Mouse (Mus musculus) heart, embryonic 12.5 days (tissue): ENCODE results near the gene Emilin3. TPM values are rescaled to one million over a fixed set of nuclear protein-coding genes. Genes with fewer than 3 reads are reported as not detected.

Experiments used
- ATAC-seq: fragments of 200-750 bp; cut with Nextera tagmentation; 2 replicates; pipeline ENCODE4 v1.8.0; 2017; ENCODE audit warnings: moderate TSS enrichment, moderate library complexity; ENCODE audit not compliant: insufficient number of reproducible peaks, low FRiP score
- H3K27ac ChIP-seq: fragments of 300-500 bp; sonication (generic); 2 replicates; pipeline ENCODE4 v1.5.1; 2016; ENCODE audit warnings: mild to moderate bottlenecking, moderate library complexity; ENCODE audit not compliant: poor library complexity, severe bottlenecking
- H3K27me3 ChIP-seq: fragments of 300-500 bp; sonication (generic); replicated peaks from 2 replicates; pipeline ENCODE4 v1.6.1; 2016; ENCODE audit warnings: mild to moderate bottlenecking, moderate library complexity
- H3K36me3 ChIP-seq: fragments of 300-500 bp; sonication (generic); 2 replicates; pipeline ENCODE4 v1.6.1; 2016; ENCODE audit warnings: mild to moderate bottlenecking, moderate library complexity
- H3K4me1 ChIP-seq: fragments of 300-500 bp; sonication (generic); replicated peaks from 2 replicates; pipeline ENCODE4 v1.6.1; 2016; ENCODE audit warnings: mild to moderate bottlenecking
- H3K4me2 ChIP-seq: fragments of 300-500 bp; sonication (generic); 2 replicates; pipeline ENCODE4 v1.6.1; 2016; ENCODE audit warnings: mild to moderate bottlenecking, moderate library complexity
- H3K4me3 ChIP-seq: fragments of 300-500 bp; sonication (generic); 2 replicates; pipeline ENCODE4 v1.5.1; 2016; ENCODE audit warnings: mild to moderate bottlenecking
- H3K9ac ChIP-seq: fragments of 300-500 bp; sonication (generic); 2 replicates; pipeline ENCODE4 v1.6.1; 2016; ENCODE audit warnings: mild to moderate bottlenecking, moderate library complexity
- H3K9me3 ChIP-seq: fragments of 300-500 bp; sonication (generic); replicated peaks from 2 replicates; pipeline ENCODE4 v1.6.1; 2016; ENCODE audit warnings: mild to moderate bottlenecking, moderate library complexity
- WGBS: fragments of 180-500 bp; shearing (Covaris S2); methylation state at CpG from one replicate; pipeline ENCODE4 v1.1.7; 2016; 5-methylcytosine and 5-hydroxymethylcytosine counted together
- polyA plus RNA-seq: library from polyadenylated mRNA; unstranded; fragments of >200 nt; fragmentation: Nextera tagmentation; extraction: Ambion mirVana; gene quantifications from 2 replicates; pipeline ENCODE4 v1.2.1, GENCODE M21; 2016

The Emilin3 gene
- polyA plus RNA-seq, 1 experiment from 2014 or later: 2.8 TPM

DNA sequence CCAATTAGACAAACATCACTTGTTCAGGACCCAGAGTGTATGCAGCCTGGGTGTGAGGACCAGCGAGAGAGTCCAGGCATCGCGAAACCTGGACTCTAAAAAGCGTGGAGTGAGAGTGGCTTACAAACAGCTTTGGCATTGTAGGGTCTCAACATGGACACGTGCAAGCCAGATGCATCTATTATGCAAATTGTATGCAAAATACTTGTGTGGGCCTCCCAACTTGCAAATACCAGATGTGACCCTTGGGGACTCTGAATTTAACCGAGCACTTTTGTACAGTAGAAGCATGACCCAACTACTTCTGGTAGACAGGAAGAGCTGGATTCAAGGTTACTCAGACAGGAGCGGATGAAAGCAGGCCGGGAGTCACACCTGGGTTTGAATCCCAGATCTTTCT lies 4.6 kb upstream of the Emilin3 start:
- Histone ChIP-seq H3K4me3 (no peak overlapping the region), H3K9ac (no peak overlapping the region), H3K27ac (no peak overlapping the region), H3K27me3 (peaks cover 48% of the 10 kb centered on the region), H3K4me2 (no peak overlapping the region), H3K9me3 (no peaks in the 10 kb centered on the region), H3K36me3 (no peaks in the 10 kb centered on the region), H3K4me1 (peaks cover 31% of the 10 kb centered on the region)
- WGBS: 87% methylated on average over 8 of the region's 8 CpGs
- ATAC-seq: no peak

DNA sequence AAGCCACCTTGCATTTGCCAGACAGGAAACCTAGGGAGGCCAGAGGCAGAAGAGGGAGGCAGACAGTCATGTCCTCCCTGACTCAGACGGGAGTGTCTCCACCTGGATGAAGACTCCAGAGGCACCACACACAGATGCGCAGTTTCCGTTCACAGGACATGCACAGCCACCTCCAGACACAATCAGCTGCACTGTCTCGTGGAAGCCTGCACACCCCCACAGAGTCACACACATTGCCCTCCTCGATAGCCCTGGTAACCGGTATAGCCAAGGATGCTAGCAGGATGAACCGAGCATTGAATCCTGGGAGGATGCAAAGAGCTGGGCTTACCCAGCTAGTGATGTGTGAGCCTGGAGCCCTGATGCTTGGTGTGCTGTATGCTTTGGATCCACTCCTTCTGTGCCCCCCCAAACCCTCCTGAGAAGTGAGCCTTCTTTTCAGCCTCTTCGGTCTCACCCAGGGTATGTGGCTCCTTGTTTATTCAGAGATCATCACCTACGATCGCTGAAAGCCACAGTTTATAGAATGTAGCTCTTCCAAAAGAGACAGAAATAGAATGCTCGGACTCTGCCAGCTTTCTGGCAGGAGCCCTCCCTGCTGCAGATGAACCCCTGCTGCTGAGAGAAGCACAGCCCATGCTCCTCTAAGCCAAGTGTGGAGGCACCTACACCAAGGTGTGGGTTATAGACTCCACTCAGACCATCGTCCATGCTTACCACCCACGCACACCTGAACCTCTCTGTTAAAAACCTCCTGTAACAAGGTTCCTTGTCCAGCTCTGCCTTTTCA lies 3.9 kb upstream of the Emilin3 start:
- ATAC-seq: no peak
- H3K9ac ChIP-seq: no peak overlapping the region
- H3K27ac ChIP-seq: no peak overlapping the region
- no peaks in the 10 kb centered on the region for H3K9me3 ChIP-seq
- peaks cover 36% of the 10 kb centered on the region for H3K4me1 ChIP-seq
- 64% methylated on average over 13 of the region's 13 CpGs for WGBS
- no peak overlapping the region for H3K4me3 ChIP-seq
- H3K4me2 ChIP-seq: no peak overlapping the region
- peaks cover 53% of the 10 kb centered on the region for H3K27me3 ChIP-seq
- no peaks in the 10 kb centered on the region for H3K36me3 ChIP-seq

DNA sequence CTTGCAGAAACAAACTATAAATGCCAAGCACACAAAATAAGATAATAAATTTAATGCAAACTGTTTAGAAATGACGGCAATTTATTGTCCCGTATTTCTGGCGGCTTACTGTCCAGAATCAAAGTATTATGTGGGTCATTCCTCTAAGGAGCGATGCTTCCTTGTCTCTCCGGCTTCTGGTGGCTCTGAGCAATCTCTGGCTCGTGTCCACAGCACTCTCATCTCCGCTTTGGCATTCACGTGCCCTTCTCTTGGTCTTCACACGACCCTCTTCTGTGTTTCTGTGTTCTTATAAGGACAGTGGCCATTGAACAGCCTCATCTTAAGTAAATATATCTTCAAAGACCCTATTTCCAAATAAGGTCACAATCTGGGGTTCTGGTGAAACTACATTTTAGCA lies 2.5 kb upstream of the Emilin3 start:
- peaks cover 36% of the 10 kb centered on the region for H3K4me1 ChIP-seq
- H3K27ac ChIP-seq: no peak overlapping the region
- no peak overlapping the region for H3K4me3 ChIP-seq
- H3K27me3 ChIP-seq: peaks cover 65% of the 10 kb centered on the region
- no peak overlapping the region for H3K9ac ChIP-seq
- 76% methylated on average over 9 of the region's 9 CpGs for WGBS
- H3K9me3 ChIP-seq: no peaks in the 10 kb centered on the region
- ATAC-seq: no peak
- H3K36me3 ChIP-seq: no peaks in the 10 kb centered on the region
- H3K4me2 ChIP-seq: no peak overlapping the region

DNA sequence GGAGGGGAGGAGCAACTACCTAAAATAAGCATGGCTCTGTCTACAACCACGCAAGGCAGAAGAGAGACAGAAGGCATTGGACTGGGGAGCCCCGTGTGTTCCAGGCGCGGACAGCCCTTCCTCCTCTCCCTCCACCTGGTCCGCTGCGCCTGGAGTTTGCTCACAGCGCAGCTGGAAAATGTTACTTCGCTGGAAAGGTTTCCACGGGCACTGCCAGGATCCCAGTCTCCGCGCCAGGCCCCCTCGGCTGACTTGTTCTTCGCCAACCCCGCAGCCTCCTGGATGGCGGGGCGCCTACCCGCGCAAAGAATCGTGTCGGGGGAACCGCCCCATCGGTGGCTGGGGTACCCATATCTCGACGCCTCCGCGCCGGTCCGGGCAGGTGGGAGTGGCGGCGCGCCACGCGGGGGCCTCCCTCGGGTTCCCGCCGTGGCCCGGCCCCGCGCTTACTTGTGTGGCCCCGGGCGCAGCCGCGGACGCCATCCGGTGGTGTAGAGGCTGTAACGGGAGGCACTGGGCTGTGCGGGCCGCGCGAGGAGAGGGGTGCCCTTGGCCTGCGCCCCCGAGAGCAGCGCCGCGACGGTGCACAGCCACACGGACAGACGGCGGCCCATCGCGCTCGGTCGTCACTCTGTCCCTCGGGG lies 448 bp downstream of the Emilin3 start:
- Histone ChIP-seq H3K36me3 (no peaks in the 10 kb centered on the region), H3K4me3 (peak overlapping the region; percentile 52), H3K4me1 (peaks cover 19% of the 10 kb centered on the region), H3K27ac (no peak overlapping the region), H3K9me3 (no peaks in the 10 kb centered on the region), H3K9ac (peak overlapping the region; percentile 61), H3K4me2 (peak overlapping the region; percentile 93), H3K27me3 (peaks cover 84% of the 10 kb centered on the region)
- peak; percentile 40; the same call in 1 of the 2 replicates for ATAC-seq
- under 1% methylated on average over 62 of the region's 64 CpGs for WGBS

DNA sequence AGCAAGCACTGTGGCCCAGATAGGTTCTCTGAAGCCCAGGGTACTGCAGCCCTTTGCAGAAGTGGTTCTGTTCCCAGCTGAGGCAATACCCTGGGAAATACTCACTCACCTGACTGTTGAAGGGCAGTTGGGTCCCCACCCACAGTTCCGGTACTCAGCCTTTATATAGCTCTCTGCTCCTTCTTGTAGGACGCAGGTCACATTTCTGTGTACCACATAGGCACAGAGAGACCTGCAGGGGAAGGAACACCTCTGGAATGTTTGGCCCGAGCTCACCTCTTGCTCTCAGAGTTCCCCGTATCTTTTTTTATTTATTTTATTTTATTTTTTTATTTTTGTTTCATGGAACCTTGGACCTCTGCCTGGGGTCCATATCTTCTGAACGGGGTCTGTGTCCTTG lies 1.5 kb downstream of the Emilin3 start:
- Histone ChIP-seq H3K9me3 (no peaks in the 10 kb centered on the region), H3K27ac (no peak overlapping the region), H3K9ac (no peak overlapping the region), H3K36me3 (no peaks in the 10 kb centered on the region), H3K4me3 (no peak overlapping the region), H3K4me2 (no peak overlapping the region), H3K4me1 (peaks cover 19% of the 10 kb centered on the region), H3K27me3 (peaks cover 92% of the 10 kb centered on the region)
- 81% methylated on average over 5 of the region's 5 CpGs for WGBS
- ATAC-seq: no peak

DNA sequence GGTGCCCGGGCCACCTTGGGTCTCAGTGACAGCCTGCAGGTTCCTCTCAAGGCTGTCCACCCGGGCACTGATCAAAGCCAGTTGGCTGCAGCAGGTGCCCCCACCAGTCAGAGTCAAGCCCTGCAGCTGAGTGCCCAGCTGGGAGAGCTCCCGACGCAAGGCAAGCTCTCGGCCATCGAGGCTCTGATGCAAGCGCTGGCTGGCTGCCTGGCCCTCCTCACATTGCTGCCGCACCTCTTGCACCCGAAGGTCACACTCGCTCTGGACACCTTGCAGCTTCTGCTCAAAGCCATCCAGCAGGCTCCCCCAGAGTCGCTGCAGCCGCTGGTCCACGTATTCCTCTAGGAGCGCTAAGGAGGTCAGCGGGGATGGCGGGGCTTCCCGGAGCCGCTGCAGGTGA lies 3.5 kb downstream of the Emilin3 start:
- Histone ChIP-seq H3K4me2 (no peak overlapping the region), H3K36me3 (no peaks in the 10 kb centered on the region), H3K4me3 (no peak overlapping the region), H3K27me3 (peaks cover 80% of the 10 kb centered on the region), H3K9me3 (no peaks in the 10 kb centered on the region), H3K9ac (no peak overlapping the region), H3K4me1 (peaks cover 14% of the 10 kb centered on the region), H3K27ac (no peak overlapping the region)
- no peak for ATAC-seq
- 43% methylated on average over 18 of the region's 18 CpGs for WGBS

DNA sequence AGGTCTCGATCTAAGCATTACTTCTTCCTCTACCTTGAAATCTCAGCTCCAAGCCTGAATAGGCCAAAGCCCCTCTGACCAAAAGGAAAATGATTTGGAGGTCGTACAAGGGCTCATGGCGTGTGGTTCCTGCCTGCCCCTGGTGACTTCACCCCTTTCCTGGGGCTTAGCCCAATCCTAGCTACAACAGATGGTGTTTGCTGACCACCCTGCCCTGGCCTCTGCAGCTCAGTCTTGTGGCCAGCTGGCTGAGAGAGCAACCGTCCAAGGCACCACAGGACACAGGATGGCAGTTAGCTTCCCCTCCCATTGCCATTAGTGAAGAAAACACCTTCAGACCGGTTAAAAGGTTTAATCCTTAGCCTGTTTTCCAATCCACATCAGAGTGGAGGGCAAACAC lies 6.0 kb downstream of the Emilin3 start:
- no peak overlapping the region for H3K9ac ChIP-seq
- H3K4me1 ChIP-seq: no peaks in the 10 kb centered on the region; the same call in 1 of the 2 replicates
- no peaks in the 10 kb centered on the region for H3K9me3 ChIP-seq
- ATAC-seq: no peak
- H3K36me3 ChIP-seq: no peaks in the 10 kb centered on the region
- H3K4me3 ChIP-seq: no peak overlapping the region
- H3K4me2 ChIP-seq: no peak overlapping the region
- peaks cover 56% of the 10 kb centered on the region for H3K27me3 ChIP-seq
- 67% methylated on average over 5 of the region's 5 CpGs for WGBS
- H3K27ac ChIP-seq: no peak overlapping the region

DNA sequence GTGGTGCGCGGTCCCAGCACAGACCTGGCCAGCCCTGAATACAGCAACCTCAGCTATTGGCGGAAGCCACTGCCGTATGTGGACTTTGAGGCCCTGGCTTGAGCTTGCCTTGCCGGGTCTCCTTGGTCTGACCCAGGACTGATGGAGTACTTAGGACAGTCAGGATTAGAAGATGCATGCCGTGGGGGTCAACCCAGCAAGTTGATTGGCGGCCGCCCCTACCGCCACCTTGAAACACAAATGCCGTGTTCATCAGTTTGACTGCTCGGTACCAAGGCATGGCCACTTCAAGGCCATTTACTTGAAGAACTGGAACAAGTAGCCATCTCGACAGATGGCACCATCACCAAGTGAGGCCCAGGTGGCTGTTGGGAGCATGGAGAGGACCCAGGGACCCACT lies 6.8 kb downstream of the Emilin3 start:
- 88% methylated on average over 12 of the region's 12 CpGs for WGBS
- Histone ChIP-seq H3K4me1 (no peaks in the 10 kb centered on the region; the same call in 1 of the 2 replicates), H3K36me3 (no peaks in the 10 kb centered on the region), H3K4me3 (no peak overlapping the region), H3K4me2 (no peak overlapping the region), H3K27me3 (peaks cover 49% of the 10 kb centered on the region), H3K9me3 (no peaks in the 10 kb centered on the region), H3K27ac (no peak overlapping the region), H3K9ac (no peak overlapping the region)
- no peak for ATAC-seq

DNA sequence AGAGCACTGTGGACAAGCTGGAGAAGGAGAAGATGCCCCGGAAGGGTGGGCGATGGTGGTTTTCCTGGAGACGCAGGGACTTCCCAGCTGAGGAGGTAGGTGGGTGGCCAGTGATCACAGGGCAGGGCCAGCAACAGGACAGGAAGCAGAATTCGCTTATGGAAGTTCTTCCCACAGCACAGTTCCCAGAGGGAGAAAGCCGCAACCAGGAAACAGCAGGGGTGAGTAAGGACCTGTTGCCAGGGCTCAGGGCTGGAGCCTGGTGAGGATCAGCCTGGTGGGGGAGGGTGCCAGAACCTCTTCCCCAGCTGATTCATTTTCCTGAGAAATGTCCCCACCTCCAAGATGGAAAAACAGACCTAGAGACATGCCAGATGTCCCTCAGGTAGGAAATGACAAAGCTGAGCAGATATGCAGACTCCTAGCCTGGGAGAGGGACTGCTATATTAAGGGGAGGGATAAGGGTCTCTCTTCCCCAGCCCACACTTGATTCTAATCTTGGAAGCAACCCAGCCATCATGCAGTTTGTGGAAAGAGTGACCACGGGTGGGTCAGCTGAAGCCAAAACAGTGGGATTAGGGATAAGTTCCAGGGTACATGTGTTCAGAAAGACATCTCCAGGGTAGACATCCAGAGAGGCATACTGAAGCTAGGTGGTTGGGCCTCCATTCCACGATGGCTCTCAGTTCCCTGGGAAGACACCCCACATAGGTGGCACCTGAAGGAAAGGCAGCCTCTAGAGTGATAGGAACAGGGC lies 10.3 kb downstream of the Emilin3 start:
- 64% methylated on average over 7 of the region's 7 CpGs for WGBS
- no peak overlapping the region for H3K4me2 ChIP-seq
- peak overlapping the region; percentile 6; the same call in 1 of the 2 replicates for H3K27ac ChIP-seq
- H3K4me3 ChIP-seq: no peak overlapping the region
- no peak overlapping the region for H3K9ac ChIP-seq
- no peaks in the 10 kb centered on the region for H3K4me1 ChIP-seq
- H3K27me3 ChIP-seq: peaks cover 14% of the 10 kb centered on the region
- no peaks in the 10 kb centered on the region for H3K9me3 ChIP-seq
- H3K36me3 ChIP-seq: no peaks in the 10 kb centered on the region
- peak; percentile 60; the same call in 1 of the 2 replicates for ATAC-seq

DNA sequence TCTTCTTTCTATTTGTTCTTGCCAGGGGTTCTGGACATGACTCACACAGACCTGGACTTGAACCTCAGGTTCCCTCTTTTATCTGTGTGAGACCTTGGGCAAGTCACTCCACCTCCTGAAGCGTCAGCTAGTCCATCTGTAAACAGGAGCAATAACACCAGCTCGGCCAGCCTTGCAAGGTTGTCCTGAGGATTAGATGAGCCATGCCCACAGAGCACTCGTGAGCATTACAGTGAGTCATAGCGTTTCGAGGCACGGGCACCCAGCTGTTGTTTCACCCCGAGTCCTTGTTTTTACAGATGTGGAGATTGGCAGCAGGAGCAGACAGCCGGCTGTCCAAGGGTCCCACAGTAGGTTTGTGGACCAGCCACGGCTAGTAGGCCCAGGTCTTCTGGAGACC lies 20.4 kb downstream of the Emilin3 start:
- peaks cover 14% of the 10 kb centered on the region for H3K4me1 ChIP-seq
- no peak overlapping the region for H3K4me2 ChIP-seq
- H3K27me3 ChIP-seq: peaks cover 16% of the 10 kb centered on the region
- H3K36me3 ChIP-seq: no peaks in the 10 kb centered on the region
- no peak overlapping the region for H3K4me3 ChIP-seq
- 73% methylated on average over 9 of the region's 9 CpGs for WGBS
- no peak overlapping the region for H3K9ac ChIP-seq
- H3K9me3 ChIP-seq: no peaks in the 10 kb centered on the region
- no peak overlapping the region for H3K27ac ChIP-seq
- ATAC-seq: no peak

DNA sequence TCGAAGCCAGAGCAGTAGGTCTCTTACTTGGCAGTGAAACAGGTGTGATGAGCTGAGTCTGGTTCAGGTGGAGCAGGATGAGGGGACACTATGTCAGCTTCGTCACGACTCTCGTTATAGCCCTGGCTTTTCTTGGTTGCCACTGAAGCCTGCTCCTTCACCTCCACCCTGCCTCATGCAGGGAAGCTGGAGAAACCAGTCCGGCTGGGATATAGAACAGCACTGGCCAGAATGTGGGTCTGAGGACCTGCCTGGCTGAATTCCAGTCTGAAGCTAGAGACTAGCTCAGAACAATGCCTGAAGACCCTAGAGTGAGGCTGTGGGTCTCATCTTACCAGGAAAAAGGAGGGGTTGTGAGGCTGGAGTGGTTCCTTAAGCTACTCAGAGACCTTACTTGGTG lies 21.1 kb downstream of the Emilin3 start:
- Histone ChIP-seq H3K4me3 (no peak overlapping the region), H3K4me1 (peaks cover 14% of the 10 kb centered on the region), H3K36me3 (no peaks in the 10 kb centered on the region), H3K9me3 (no peaks in the 10 kb centered on the region), H3K27ac (no peak overlapping the region), H3K9ac (no peak overlapping the region), H3K4me2 (no peak overlapping the region), H3K27me3 (peaks cover 16% of the 10 kb centered on the region)
- ATAC-seq: no peak
- 83% methylated on average over 5 of the region's 5 CpGs for WGBS
